Mouse (Mus musculus) C2C12 (cell line): Measurements from ENCODE around the gene Pbx4. TPM values are rescaled to one million over a fixed set of nuclear protein-coding genes. Genes with fewer than 3 reads are reported as not detected.

ENCODE experiments used
- H3K27me3 ChIP-seq: one replicate; pipeline ENCODE4 v1.6.1; 2011; ENCODE audit not compliant: control insufficient read depth, insufficient read depth, insufficient read length
- H3K36me3 ChIP-seq: one replicate; pipeline ENCODE4 v1.6.1; 2011; ENCODE audit not compliant: control insufficient read depth, insufficient read depth
- H3K4me3 ChIP-seq: one replicate; pipeline ENCODE4 v1.5.1; 2011; ENCODE audit warnings: mild to moderate bottlenecking, control low read depth; ENCODE audit not compliant: poor library complexity, insufficient read depth, severe bottlenecking
- H3K79me2 ChIP-seq: one replicate; pipeline ENCODE4 v1.6.1; 2011; ENCODE audit not compliant: control insufficient read depth, insufficient read depth
- H3K79me3 ChIP-seq: one replicate; pipeline ENCODE4 v1.6.1; 2011; ENCODE audit warnings: low read depth, control low read depth
- H3ac ChIP-seq: one replicate; pipeline ENCODE3; 2011; ENCODE audit warnings: low read depth; ENCODE audit not compliant: control insufficient read depth, insufficient read length
- CEBPB ChIP-seq: IDR thresholded peaks from one replicate; pipeline ENCODE4 v1.6.1; 2011; ENCODE audit warnings: low read depth, mild to moderate bottlenecking, control low read depth, moderate library complexity
- CTCF ChIP-seq: IDR thresholded peaks from one replicate; pipeline ENCODE4 v1.5.1; 2011; ENCODE audit not compliant: control insufficient read depth, insufficient read depth, insufficient read length
- FOSL1 ChIP-seq: IDR thresholded peaks from one replicate; pipeline ENCODE4 v1.8.0; 2011; ENCODE audit warnings: mild to moderate bottlenecking, low read length; ENCODE audit not compliant: poor library complexity, insufficient read depth, severe bottlenecking
- MAX ChIP-seq: IDR thresholded peaks from one replicate; pipeline ENCODE4 v1.6.1; 2011; ENCODE audit warnings: mild to moderate bottlenecking, control low read depth
- MYOD1 ChIP-seq: IDR thresholded peaks from one replicate; pipeline ENCODE4 v1.6.1; 2011; ENCODE audit warnings: low read depth; ENCODE audit not compliant: control insufficient read depth, insufficient read length
- MYOG ChIP-seq: IDR thresholded peaks from one replicate; pipeline ENCODE4 v1.6.1; 2011; ENCODE audit not compliant: control insufficient read depth, insufficient read length; ENCODE audit errors: extremely low read depth
- USF1 ChIP-seq: IDR thresholded peaks from one replicate; pipeline ENCODE4 v1.6.1; 2011; ENCODE audit warnings: low read depth, mild to moderate bottlenecking, control low read depth, moderate library complexity
- polyA plus RNA-seq: library from polyadenylated mRNA; unstranded; fragments of >200 nt; fragmentation: generic; extraction: Trizol; gene quantifications from one replicate; pipeline ENCODE4 v1.2.1, GENCODE M21; 2012; ENCODE audit warnings: missing spikeins

The Pbx4 gene
- polyA plus RNA-seq, 1 experiment = 1.6 TPM

DNA sequence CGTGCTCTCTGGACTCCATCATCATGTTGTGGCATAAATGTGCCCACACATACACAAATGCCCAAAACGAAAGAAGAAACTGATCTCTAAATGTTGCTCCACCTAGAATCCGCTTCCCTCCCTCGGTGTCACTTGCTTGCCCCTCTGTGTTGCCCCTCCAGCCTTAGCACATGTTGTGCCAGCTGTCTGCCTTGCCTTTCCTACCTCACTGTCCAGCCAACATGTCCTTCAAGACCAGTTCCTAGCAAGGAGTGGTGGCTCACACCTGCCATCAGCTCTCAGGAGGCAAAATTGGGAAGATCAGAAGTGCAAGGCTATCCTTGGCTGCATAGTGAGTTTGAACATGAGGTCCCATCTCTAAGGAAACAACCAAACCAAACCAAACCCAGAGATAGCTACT, 45.1 kb downstream of the Pbx4 start:
- Histone ChIP-seq H3K36me3 (no peaks in the 10 kb centered on the region), H3K79me3 (no peaks in the 10 kb centered on the region), H3K27me3 (no peaks in the 10 kb centered on the region), H3K4me3 (no peak overlapping the region), H3ac (no peak overlapping the region), H3K79me2 (no peaks in the 10 kb centered on the region)
- TF ChIP-seq MAX (no peak), CTCF (no peak), FOSL1 (no peak), USF1 (no peak), MYOD1 (no peak), MYOG (no peak), CEBPB (no peak)

DNA sequence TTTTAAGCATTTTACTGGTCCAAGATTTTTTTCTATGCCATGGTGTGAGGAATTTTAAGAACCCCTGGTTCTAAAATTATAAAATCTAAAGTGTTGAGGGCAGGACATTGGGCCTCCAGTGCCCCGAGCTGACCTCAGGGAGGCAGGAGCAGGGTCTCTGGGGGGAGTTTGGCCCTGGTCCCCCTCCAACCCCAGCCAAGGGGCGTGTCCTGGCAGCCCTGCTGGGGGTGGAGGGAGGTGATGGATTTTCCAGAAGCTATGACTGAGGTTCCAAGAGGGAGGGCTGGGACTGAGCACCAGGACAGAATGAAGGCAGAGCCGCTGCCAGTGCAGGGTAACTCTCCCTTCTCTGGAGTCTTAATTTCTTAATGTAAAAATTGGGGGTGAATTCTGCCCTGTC, 45.7 kb downstream of the Pbx4 start:
- H3K79me2 ChIP-seq = no peaks in the 10 kb centered on the region
- H3K4me3 ChIP-seq = no peak overlapping the region
- no peaks in the 10 kb centered on the region for H3K79me3 ChIP-seq
- no peaks in the 10 kb centered on the region for H3K36me3 ChIP-seq
- H3K27me3 ChIP-seq = no peaks in the 10 kb centered on the region
- TF ChIP-seq MYOG (no peak), CEBPB (no peak), CTCF (no peak), MYOD1 (no peak), MAX (no peak), FOSL1 (no peak), USF1 (no peak)
- H3ac ChIP-seq = no peak overlapping the region

- Histone ChIP-seq H3K27me3 (no peaks in the 10 kb centered on the region), H3K36me3 (no peaks in the 10 kb centered on the region)
Measured at GRCm38 (mm10) chr8:69879678-69880077, 47.4 kb downstream of the Pbx4 start.

DNA sequence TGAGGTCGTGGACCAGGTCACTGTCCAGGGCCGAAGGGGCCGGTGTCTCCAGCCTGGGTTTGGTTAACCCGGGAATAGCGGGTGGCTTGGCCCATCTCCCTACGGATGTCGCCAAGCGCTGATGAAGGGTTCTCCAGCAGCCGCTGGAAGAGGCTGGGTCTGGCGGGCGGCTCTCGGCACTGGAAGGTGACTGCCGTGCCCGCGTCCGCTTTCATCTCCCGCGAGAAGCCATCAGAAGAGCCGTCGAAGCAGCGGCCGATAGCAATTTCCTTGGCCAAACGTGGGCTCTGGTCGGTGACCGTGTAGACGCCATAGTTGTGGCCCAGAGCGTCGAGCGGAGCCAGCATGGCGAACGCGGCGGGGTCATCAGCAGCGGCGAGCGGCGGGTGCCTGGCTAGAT, 48.5 kb downstream of the Pbx4 start:
- no peak for TF ChIP-seq FOSL1
- no peak for TF ChIP-seq MAX
- no peak for TF ChIP-seq USF1
- no peak for TF ChIP-seq MYOD1
- no peak for TF ChIP-seq CEBPB
- no peak for TF ChIP-seq CTCF
- no peak for TF ChIP-seq MYOG
- Histone ChIP-seq H3K79me2 (no peaks in the 10 kb centered on the region), H3K79me3 (no peaks in the 10 kb centered on the region), H3K4me3 (no peak overlapping the region), H3K27me3 (peaks cover 2% of the 10 kb centered on the region), H3ac (no peak overlapping the region), H3K36me3 (no peaks in the 10 kb centered on the region)

More at GRCm38 (mm10) chr8:69879678-69880077, 47.4 kb downstream of the Pbx4 start:
- Histone ChIP-seq H3K79me3 (no peaks in the 10 kb centered on the region), H3K79me2 (no peaks in the 10 kb centered on the region), H3K4me3 (no peak overlapping the region), H3ac (no peak overlapping the region)
- no peak for TF ChIP-seq CTCF

GRCm38 (mm10) chr8:69881261-69881865, 49.1 kb downstream of the Pbx4 start:
- no peak overlapping the region for H3ac ChIP-seq
- H3K36me3 ChIP-seq = no peaks in the 10 kb centered on the region
- no peak overlapping the region for H3K4me3 ChIP-seq
- peaks cover 5% of the 10 kb centered on the region for H3K27me3 ChIP-seq
- H3K79me3 ChIP-seq = no peaks in the 10 kb centered on the region
- TF ChIP-seq CTCF = no peak
- no peak for TF ChIP-seq CEBPB
- TF ChIP-seq FOSL1 = no peak
- no peak for TF ChIP-seq MYOG
- TF ChIP-seq MAX = no peak
- TF ChIP-seq MYOD1 = no peak
- TF ChIP-seq USF1 = no peak
- no peaks in the 10 kb centered on the region for H3K79me2 ChIP-seq

DNA sequence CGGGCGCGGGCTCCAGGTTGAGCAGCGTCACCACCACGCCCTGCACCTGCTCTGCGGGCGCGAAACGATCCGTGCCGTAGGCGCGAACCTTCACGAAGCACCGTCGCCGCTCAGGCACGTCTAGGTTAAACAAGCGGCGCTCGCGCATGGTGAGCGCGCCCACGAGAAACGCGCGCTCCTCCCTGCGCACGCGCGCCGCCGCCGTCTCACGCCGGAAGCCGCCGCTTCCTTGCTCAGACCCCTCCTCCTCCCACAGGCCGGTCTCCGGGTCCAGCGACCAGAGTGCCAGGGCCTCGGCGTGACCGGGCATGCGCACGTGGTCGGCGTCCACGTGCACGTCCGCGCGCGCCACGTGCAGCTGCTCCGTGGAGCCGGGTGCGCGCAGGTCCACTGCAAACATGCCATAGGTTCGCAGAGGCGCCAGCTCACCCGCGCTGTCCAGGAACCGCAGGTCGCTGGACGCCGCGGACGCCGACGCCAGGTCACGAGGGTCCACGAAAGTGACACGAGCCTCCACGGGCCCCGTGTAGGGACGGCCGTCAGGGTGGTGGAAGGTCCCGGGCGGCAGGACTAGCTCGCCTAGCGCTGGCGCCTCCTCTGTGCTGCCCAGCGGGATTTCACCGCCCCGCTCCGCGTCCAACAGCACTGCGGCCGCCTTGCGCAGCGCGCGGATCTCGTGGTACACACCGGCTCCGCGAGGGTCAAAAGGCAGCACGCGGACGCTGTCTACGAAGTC, 49.9 kb downstream of the Pbx4 start:
- Histone ChIP-seq H3K27me3 (peaks cover 8% of the 10 kb centered on the region), H3K4me3 (no peak overlapping the region), H3ac (no peak overlapping the region), H3K36me3 (no peaks in the 10 kb centered on the region), H3K79me3 (no peaks in the 10 kb centered on the region), H3K79me2 (no peaks in the 10 kb centered on the region)
- TF ChIP-seq MAX (no peak), MYOG (no peak), CEBPB (no peak), MYOD1 (no peak), USF1 (no peak), FOSL1 (no peak), CTCF (no peak)
